Mouse (Mus musculus): Measurements from ENCODE around the gene Galns.
"Not testable (repeated sequence)": the region's sequence is repeated elsewhere in the genome, so short reads cannot be mapped to it uniquely, and the experiment has no call there.

The Galns gene

GRCm38 (mm10) chr8:122633205-122633604 lies 21.9 kb upstream of the Galns start:
- no peak for DNase-seq

GRCm38 (mm10) chr8:122632134-122632533 lies 20.9 kb upstream of the Galns start:
- DNase-seq: not testable (repeated sequence)

- no peak for DNase-seq
Measured at GRCm38 (mm10) chr8:122630696-122631095, 19.4 kb upstream of the Galns start.

DNA sequence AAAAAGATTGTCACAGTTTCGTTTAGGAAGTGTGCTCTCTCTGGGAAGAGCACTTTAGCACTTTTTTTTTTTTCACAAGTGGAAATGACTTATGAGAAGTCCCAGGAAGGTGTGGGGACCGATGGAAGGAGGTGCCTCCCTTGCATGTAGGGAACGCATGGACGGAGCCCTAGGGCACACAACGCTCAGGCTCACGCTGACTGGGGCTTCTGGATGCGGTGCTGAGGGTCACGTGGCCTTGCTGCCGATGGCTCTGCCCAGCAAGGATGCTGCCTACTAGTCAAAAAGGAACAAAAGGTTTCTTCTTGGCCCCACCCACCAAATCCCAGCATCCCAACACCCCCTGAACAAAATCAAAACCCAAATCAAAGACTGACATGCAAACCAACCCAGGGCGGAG lies 18.1 kb upstream of the Galns start:
- no peak for DNase-seq

- no peak for DNase-seq
Measured at GRCm38 (mm10) chr8:122626896-122627295, 15.6 kb upstream of the Galns start.

DNA sequence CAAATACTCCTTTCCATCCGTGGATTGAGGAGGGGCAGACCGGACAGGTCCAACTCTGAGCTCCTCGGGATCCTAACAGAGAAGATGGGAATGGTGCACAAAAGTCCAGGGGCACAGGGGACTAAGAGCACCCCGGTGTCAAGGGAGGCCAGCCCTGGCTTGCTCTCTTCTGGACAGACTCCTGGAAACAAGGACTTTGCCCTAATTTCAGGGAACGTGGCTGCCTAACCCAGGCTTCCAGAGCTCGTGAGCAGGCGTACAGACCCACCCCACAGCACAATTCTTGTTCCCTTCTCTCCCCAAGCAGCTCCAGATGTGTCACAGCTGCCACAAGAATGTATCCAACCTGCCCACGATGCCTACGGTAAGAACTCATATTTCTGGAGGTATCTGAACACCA lies 14.5 kb upstream of the Galns start:
- no peak for DNase-seq

DNA sequence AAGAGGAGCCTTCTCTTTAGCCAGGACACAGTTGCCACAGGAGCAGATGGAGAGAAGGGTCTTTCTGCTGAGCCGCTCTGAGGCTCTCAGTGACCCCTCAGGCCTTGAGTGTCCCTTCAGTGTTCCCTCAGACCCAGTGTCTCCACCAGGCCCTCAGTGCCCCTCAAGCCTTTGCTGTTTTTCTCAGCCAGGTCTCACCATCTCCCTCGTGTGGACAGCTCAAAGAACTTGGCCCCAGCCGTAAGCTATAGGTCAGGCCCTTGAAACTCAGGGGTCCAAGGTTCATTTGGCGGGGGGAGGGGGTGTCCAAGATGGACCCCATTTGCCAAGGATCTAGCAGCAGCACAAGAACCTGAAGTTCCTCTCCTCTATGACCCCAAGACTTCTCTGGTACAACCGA lies 13.4 kb upstream of the Galns start:
- DNase-seq: no peak

GRCm38 (mm10) chr8:122623844-122624642 lies 12.8 kb upstream of the Galns start:
- no peak for DNase-seq

GRCm38 (mm10) chr8:122622727-122623126 lies 11.5 kb upstream of the Galns start, which contains the start of gene Pabpn1l:
Gene Pabpn1l, minus strand, starts transcription at chr8:122622739.
- no peak for DNase-seq

- no peak for DNase-seq
Measured at GRCm38 (mm10) chr8:122620446-122620845, 9.2 kb upstream of the Galns start.

- DNase-seq: no peak
Measured at GRCm38 (mm10) chr8:122618660-122619378, 7.6 kb upstream of the Galns start.

- DNase-seq: peak; percentile 63 to 83
Measured at GRCm38 (mm10) chr8:122617947-122618546, 6.8 kb upstream of the Galns start.

- DNase-seq: no peak
Measured at GRCm38 (mm10) chr8:122616181-122616905, 5.1 kb upstream of the Galns start.

- DNase-seq: no peak
Measured at GRCm38 (mm10) chr8:122610612-122611277, 518 bp downstream of the Galns start.

- no peak for DNase-seq
Measured at GRCm38 (mm10) chr8:122610209-122610608, 1.1 kb downstream of the Galns start.

GRCm38 (mm10) chr8:122606810-122607209 lies 4.5 kb downstream of the Galns start:
- DNase-seq: no peak

GRCm38 (mm10) chr8:122605367-122605766 lies 5.9 kb downstream of the Galns start:
- no peak for DNase-seq

GRCm38 (mm10) chr8:122604640-122605039 lies 6.6 kb downstream of the Galns start:
- DNase-seq: no peak

DNA sequence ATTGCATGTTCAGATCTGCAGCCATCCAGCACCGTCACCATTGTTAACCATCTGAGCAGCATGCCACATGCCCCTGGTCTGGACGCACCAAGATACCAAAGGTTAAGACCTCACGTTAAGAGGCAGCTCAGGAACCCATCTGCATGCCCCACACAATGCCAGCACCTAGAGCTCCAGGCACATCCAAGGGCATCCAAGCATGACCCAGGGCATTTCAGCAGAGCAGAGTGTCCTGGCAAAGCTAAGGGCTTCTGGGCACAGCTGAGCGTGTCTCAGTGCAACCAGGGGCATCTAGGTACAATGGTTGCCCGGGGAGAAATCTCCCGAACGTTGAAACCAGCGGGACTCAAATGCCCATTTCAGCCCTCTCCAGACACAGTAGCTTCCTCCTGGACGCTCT lies 10.6 kb downstream of the Galns start:
- DNase-seq: no peak

- no peak for DNase-seq
Measured at GRCm38 (mm10) chr8:122596031-122596430, 15.2 kb downstream of the Galns start.

DNA sequence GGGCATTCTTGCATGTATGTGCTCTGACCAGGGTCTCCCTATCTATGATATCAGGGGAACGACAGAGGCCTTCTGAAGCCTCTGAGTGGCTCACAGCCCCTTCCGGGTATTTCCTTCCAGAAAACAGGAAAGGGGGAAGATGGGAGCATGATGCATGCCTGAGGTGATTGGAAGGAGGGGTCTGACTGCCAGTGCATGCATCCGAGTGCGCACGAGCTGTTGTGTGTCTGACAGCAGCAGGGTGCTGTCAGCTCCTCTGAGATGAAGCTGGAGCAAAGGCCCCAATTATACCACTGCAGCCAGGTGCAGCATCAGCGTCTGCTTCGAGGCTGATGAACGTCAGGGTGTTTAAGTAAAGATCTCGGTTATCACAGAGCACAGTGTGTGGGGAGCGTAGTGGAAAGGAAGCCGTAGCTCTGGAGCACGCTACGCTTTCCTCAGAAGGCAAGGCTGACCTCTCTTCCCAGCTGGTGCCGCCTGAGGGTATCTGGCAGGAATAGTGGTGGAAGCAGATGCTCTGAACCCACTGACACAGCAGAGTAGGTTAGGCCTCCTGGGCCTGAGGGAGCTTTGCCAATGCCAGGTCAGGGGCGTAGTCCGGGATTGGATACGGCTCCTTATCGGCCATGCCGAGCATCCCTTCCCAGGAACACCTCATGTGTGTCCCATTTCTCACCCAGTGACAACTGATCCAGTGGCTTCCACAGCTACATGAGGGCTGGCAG lies 17.3 kb downstream of the Galns start:
- DNase-seq: no peak

DNA sequence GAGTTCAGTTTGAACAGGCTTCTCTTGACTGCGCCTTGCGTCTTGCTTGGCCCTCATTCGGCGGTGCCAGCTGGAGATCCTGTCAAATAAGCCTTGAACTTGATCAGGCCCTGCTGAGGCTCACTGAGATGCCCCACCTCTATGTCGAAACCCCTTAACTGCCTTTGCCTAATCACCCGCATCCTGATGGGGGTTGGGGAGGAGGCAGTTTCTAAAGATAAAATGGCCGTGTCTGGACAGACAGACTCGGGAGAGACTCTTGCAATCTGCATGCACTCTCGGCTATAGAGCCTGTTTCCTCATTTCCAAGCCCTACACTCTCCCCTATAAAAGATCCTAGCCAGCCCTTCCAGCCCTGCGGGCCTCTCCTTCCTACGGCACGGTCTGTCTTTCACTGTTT lies 18.0 kb downstream of the Galns start:
- no peak for DNase-seq

Measured in spleen, adult 18-20 months (tissue).